Mouse (Mus musculus): Measurements from ENCODE around the gene Olfr530. TPM values are rescaled to one million over a fixed set of nuclear protein-coding genes. Genes with fewer than 3 reads are reported as not detected.

Gene Olfr530
- not detected in 2 replicates for polyA plus RNA-seq (2015; fragmentation: Nextera tagmentation; extraction: Ambion mirVana)

GRCm38 (mm10) chr7:140376231-140376630 is at the start of gene Olfr530:
TSS of gene Olfr530 (minus strand) at chr7:140376331.
- 50% methylated on average over 1 of the region's 1 CpGs for WGBS
- Histone ChIP-seq H3K36me3 (no peaks in the 10 kb centered on the region), H3K27me3 (replicated peaks) (no peaks in the 10 kb centered on the region), H3K4me1 (no peaks in the 10 kb centered on the region), H3K9me3 (no peaks in the 10 kb centered on the region), H3K27ac (replicated peaks) (no peak within 1 kb of the TSS), H3K4me2 (no peak within 1 kb of the TSS), H3K9ac (no peak within 1 kb of the TSS), H3K4me3 (no peak within 1 kb of the TSS)
- no peak for ATAC-seq (ENCODE audit: extremely low read depth, insufficient number of reproducible peaks, low FRiP score, low TSS enrichment)

- Histone ChIP-seq H3K4me3 (no peak within 1 kb of the TSS), H3K27me3 (replicated peaks) (no peaks in the 10 kb centered on the region), H3K9ac (no peak within 1 kb of the TSS), H3K4me1 (no peaks in the 10 kb centered on the region), H3K9me3 (peaks cover 4% of the 10 kb centered on the region; the same call in 1 of the 2 replicates), H3K36me3 (no peaks in the 10 kb centered on the region), H3K4me2 (no peak within 1 kb of the TSS), H3K27ac (replicated peaks) (no peak within 1 kb of the TSS)
- WGBS: 81% methylated on average over 1 of the region's 1 CpGs
- no peak for ATAC-seq (ENCODE audit: extremely low read depth, insufficient number of reproducible peaks, low FRiP score, low TSS enrichment)
These were observed 45.4 kb upstream of the Olfr530 start, which contains the start of gene Olfr532 for GRCm38 (mm10) chr7:140421539-140421938. TSS of gene Olfr532 (minus strand) at chr7:140421639.

GRCm38 (mm10) chr7:140402818-140403217 is 26.7 kb upstream of the Olfr530 start, which contains the start of gene Olfr531:
TSS of gene Olfr531 (minus strand) at chr7:140402918.
- no peak within 1 kb of the TSS for H3K27ac ChIP-seq (replicated peaks)
- no peaks in the 10 kb centered on the region for H3K36me3 ChIP-seq
- no peak within 1 kb of the TSS for H3K9ac ChIP-seq
- H3K4me2 ChIP-seq: no peak within 1 kb of the TSS
- ATAC-seq (ENCODE audit: extremely low read depth, insufficient number of reproducible peaks, low FRiP score, low TSS enrichment): no peak
- 55% methylated on average over 1 of the region's 1 CpGs for WGBS
- no peak within 1 kb of the TSS for H3K4me3 ChIP-seq
- no peaks in the 10 kb centered on the region for H3K27me3 ChIP-seq (replicated peaks)
- H3K4me1 ChIP-seq: no peaks in the 10 kb centered on the region
- H3K9me3 ChIP-seq: peaks cover 7% of the 10 kb centered on the region; the same call in 1 of the 2 replicates

GRCm38 (mm10) chr7:140376911-140377310 is 780 bp upstream of the Olfr530 start:
- H3K4me3 ChIP-seq: no peak overlapping the region
- H3K27ac ChIP-seq (replicated peaks): no peak overlapping the region
- no peak overlapping the region for H3K9ac ChIP-seq
- H3K36me3 ChIP-seq: no peaks in the 10 kb centered on the region
- no peaks in the 10 kb centered on the region for H3K9me3 ChIP-seq
- WGBS: 83% methylated on average over 2 of the region's 2 CpGs
- H3K4me1 ChIP-seq: no peaks in the 10 kb centered on the region
- H3K4me2 ChIP-seq: no peak overlapping the region
- H3K27me3 ChIP-seq (replicated peaks): no peaks in the 10 kb centered on the region
- ATAC-seq (ENCODE audit: extremely low read depth, insufficient number of reproducible peaks, low FRiP score, low TSS enrichment): no peak

- H3K27me3 ChIP-seq (replicated peaks): no peaks in the 10 kb centered on the region
- H3K36me3 ChIP-seq: no peaks in the 10 kb centered on the region
- ATAC-seq (ENCODE audit: extremely low read depth, insufficient number of reproducible peaks, low FRiP score, low TSS enrichment): no peak
- no peak overlapping the region for H3K4me2 ChIP-seq
- H3K4me1 ChIP-seq: no peaks in the 10 kb centered on the region
- no peak overlapping the region for H3K4me3 ChIP-seq
- H3K9me3 ChIP-seq: no peaks in the 10 kb centered on the region
- H3K27ac ChIP-seq (replicated peaks): no peak overlapping the region
- H3K9ac ChIP-seq: no peak overlapping the region
- WGBS: 68% methylated on average over 4 of the region's 4 CpGs
These were observed 1.8 kb downstream of the Olfr530 start for GRCm38 (mm10) chr7:140374300-140374699.

- no peak for ATAC-seq (ENCODE audit: extremely low read depth, insufficient number of reproducible peaks, low FRiP score, low TSS enrichment)
- 60% methylated on average over 3 of the region's 3 CpGs for WGBS
These were observed 14.6 kb downstream of the Olfr530 start, which contains the start of gene Olfr60 for GRCm38 (mm10) chr7:140361571-140361970. TSS of gene Olfr60 (minus strand) at chr7:140361671.

GRCm38 (mm10) chr7:140333717-140334116 is 42.4 kb downstream of the Olfr530 start, which contains the start of gene Olfr527:
TSS of gene Olfr527 (plus strand) at chr7:140334017.
- Histone ChIP-seq H3K27me3 (replicated peaks) (no peaks in the 10 kb centered on the region), H3K9ac (no peak within 1 kb of the TSS), H3K4me1 (no peaks in the 10 kb centered on the region), H3K4me3 (no peak within 1 kb of the TSS), H3K9me3 (0 out of 2 replicates have a peak, but pooled peaks cover 3% of the 10 kb centered on the region), H3K27ac (replicated peaks) (no peak within 1 kb of the TSS), H3K4me2 (no peak within 1 kb of the TSS), H3K36me3 (no peaks in the 10 kb centered on the region)
- 59% methylated on average over 2 of the region's 2 CpGs for WGBS
- ATAC-seq (ENCODE audit: extremely low read depth, insufficient number of reproducible peaks, low FRiP score, low TSS enrichment): no peak

More at GRCm38 (mm10) chr7:140361571-140361970, 14.6 kb downstream of the Olfr530 start, which contains the start of gene Olfr60:
- peaks cover 6% of the 10 kb centered on the region; the same call in 1 of the 2 replicates for H3K9me3 ChIP-seq
- no peaks in the 10 kb centered on the region for H3K36me3 ChIP-seq
- no peak within 1 kb of the TSS for H3K4me3 ChIP-seq
- no peak within 1 kb of the TSS for H3K9ac ChIP-seq
- H3K4me2 ChIP-seq: no peak within 1 kb of the TSS
- no peaks in the 10 kb centered on the region for H3K27me3 ChIP-seq (replicated peaks)
- H3K4me1 ChIP-seq: no peaks in the 10 kb centered on the region
- no peak within 1 kb of the TSS for H3K27ac ChIP-seq (replicated peaks)

GRCm38 (mm10) chr7:140329766-140330304 is 46.3 kb downstream of the Olfr530 start:
- Histone ChIP-seq H3K4me1 (no peaks in the 10 kb centered on the region), H3K27ac (replicated peaks) (no peak overlapping the region), H3K4me3 (no peak overlapping the region), H3K9me3 (no peaks in the 10 kb centered on the region), H3K4me2 (no peak overlapping the region), H3K36me3 (no peaks in the 10 kb centered on the region), H3K27me3 (replicated peaks) (no peaks in the 10 kb centered on the region), H3K9ac (no peak overlapping the region)
- WGBS: 11% methylated on average over 1 of the region's 1 CpGs
- ATAC-seq (ENCODE audit: extremely low read depth, insufficient number of reproducible peaks, low FRiP score, low TSS enrichment): no peak

Other genes starting within 250 kb of the Olfr530 start
- 27.2 and 30.5 TPM in 2 replicates for gene Mtg1, start 238.8 kb downstream of the Olfr530 start, polyA plus RNA-seq (2015; fragmentation: Nextera tagmentation; extraction: Ambion mirVana)
- 0.10 TPM in 1 of 2 replicates, not detected in the other for gene Sprn, start 221.5 kb downstream of the Olfr530 start, polyA plus RNA-seq (2015; fragmentation: Nextera tagmentation; extraction: Ambion mirVana)
- not detected in 2 replicates for gene Olfr522, start 211.6 kb downstream of the Olfr530 start, polyA plus RNA-seq (2015; fragmentation: Nextera tagmentation; extraction: Ambion mirVana)
- gene Olfr523, start 203.1 kb downstream of the Olfr530 start, polyA plus RNA-seq (2015; fragmentation: Nextera tagmentation; extraction: Ambion mirVana): not detected in 2 replicates
- gene Olfr524, start 170.4 kb downstream of the Olfr530 start, polyA plus RNA-seq (2015; fragmentation: Nextera tagmentation; extraction: Ambion mirVana): not detected in 2 replicates
- gene Cd163l1, start 158.1 kb downstream of the Olfr530 start, polyA plus RNA-seq (2015; fragmentation: Nextera tagmentation; extraction: Ambion mirVana): 0.39 TPM in 1 of 2 replicates, not detected in the other
- gene 5830411N06Rik, start 129.0 kb downstream of the Olfr530 start, polyA plus RNA-seq (2015; fragmentation: Nextera tagmentation; extraction: Ambion mirVana): not detected in 2 replicates
- gene Olfr525, start 55.5 kb downstream of the Olfr530 start, polyA plus RNA-seq (2015; fragmentation: Nextera tagmentation; extraction: Ambion mirVana): not detected in 2 replicates
- gene Olfr527, start 42.3 kb downstream of the Olfr530 start, polyA plus RNA-seq (2015; fragmentation: Nextera tagmentation; extraction: Ambion mirVana): not detected in 2 replicates
- not detected in 2 replicates for gene Olfr60, start 14.7 kb downstream of the Olfr530 start, polyA plus RNA-seq (2015; fragmentation: Nextera tagmentation; extraction: Ambion mirVana)
- not detected in 2 replicates for gene Olfr531, start 26.6 kb upstream of the Olfr530 start, polyA plus RNA-seq (2015; fragmentation: Nextera tagmentation; extraction: Ambion mirVana)
- gene Olfr532, start 45.3 kb upstream of the Olfr530 start, polyA plus RNA-seq (2015; fragmentation: Nextera tagmentation; extraction: Ambion mirVana): not detected in 2 replicates
- gene Olfr533, start 87.0 kb upstream of the Olfr530 start, polyA plus RNA-seq (2015; fragmentation: Nextera tagmentation; extraction: Ambion mirVana): not detected in 2 replicates
- not detected in 2 replicates for gene Olfr535, start 107.9 kb upstream of the Olfr530 start, polyA plus RNA-seq (2015; fragmentation: Nextera tagmentation; extraction: Ambion mirVana)
- not detected in 2 replicates for gene Olfr536, start 131.1 kb upstream of the Olfr530 start, polyA plus RNA-seq (2015; fragmentation: Nextera tagmentation; extraction: Ambion mirVana)
- gene Olfr538, start 191.6 kb upstream of the Olfr530 start, polyA plus RNA-seq (2015; fragmentation: Nextera tagmentation; extraction: Ambion mirVana): not detected in 2 replicates
- not detected in 2 replicates for gene Olfr46, start 224.9 kb upstream of the Olfr530 start, polyA plus RNA-seq (2015; fragmentation: Nextera tagmentation; extraction: Ambion mirVana)